Mouse (Mus musculus) C2C12 (cell line): ENCODE data around the gene Hoxa4.

Source experiments
- CEBPB ChIP-seq: IDR thresholded peaks from one replicate; pipeline ENCODE4 v1.6.1; 2011; ENCODE audit warnings: low read depth, mild to moderate bottlenecking, control low read depth, moderate library complexity
- CTCF ChIP-seq: IDR thresholded peaks from one replicate; pipeline ENCODE4 v1.5.1; 2011; ENCODE audit not compliant: control insufficient read depth, insufficient read depth, insufficient read length
- FOSL1 ChIP-seq: IDR thresholded peaks from one replicate; pipeline ENCODE4 v1.8.0; 2011; ENCODE audit warnings: mild to moderate bottlenecking, low read length; ENCODE audit not compliant: poor library complexity, insufficient read depth, severe bottlenecking
- MAX ChIP-seq: IDR thresholded peaks from one replicate; pipeline ENCODE4 v1.6.1; 2011; ENCODE audit warnings: mild to moderate bottlenecking, control low read depth
- MYOD1 ChIP-seq: IDR thresholded peaks from one replicate; pipeline ENCODE4 v1.6.1; 2011; ENCODE audit warnings: low read depth; ENCODE audit not compliant: control insufficient read depth, insufficient read length
- MYOG ChIP-seq: IDR thresholded peaks from one replicate; pipeline ENCODE4 v1.6.1; 2011; ENCODE audit not compliant: control insufficient read depth, insufficient read length; ENCODE audit errors: extremely low read depth
- USF1 ChIP-seq: IDR thresholded peaks from one replicate; pipeline ENCODE4 v1.6.1; 2011; ENCODE audit warnings: low read depth, mild to moderate bottlenecking, control low read depth, moderate library complexity

DNA sequence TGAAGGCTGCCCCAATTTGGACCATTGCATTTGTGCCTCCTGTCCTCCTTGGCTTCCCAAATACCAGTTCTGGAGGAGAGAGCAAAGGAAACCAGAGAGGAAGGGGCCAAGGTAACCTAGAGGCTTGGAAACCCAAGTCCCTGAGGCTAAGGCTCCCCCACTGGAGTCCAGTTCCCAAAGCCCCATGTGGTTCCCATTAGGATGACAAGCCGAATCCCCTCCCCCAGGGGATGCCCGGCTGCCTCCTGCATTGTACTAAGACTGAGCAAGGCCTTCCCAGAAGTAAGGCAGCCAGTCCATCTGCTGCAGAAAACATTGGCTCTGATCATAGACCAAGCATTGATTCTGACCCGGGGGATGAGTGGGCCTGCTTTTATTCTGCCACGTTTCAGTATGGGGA is 20.2 kb downstream of the Hoxa4 start:
- TF ChIP-seq CTCF (no peak), USF1 (no peak), MYOG (no peak), MAX (no peak), CEBPB (no peak), MYOD1 (no peak), FOSL1 (no peak)
